Mouse (Mus musculus) cerebellum, adult 2 months (tissue): ENCODE data around the gene Gdpd1.

ENCODE experiments used
- CTCF ChIP-seq: fragments of 200-500 bp; IDR thresholded peaks from 2 replicates; pipeline ENCODE4 v1.5.1; 2011; ENCODE audit warnings: low read depth, mild to moderate bottlenecking, control low read depth, low read length, moderate library complexity, borderline replicate concordance; ENCODE audit not compliant: insufficient read depth
- POLR2A ChIP-seq: fragments of 200-500 bp; IDR thresholded peaks from 2 replicates; pipeline ENCODE4 v1.6.1; 2011; ENCODE audit warnings: low read length, control low read depth, borderline replicate concordance; ENCODE audit not compliant: insufficient read depth

DNA sequence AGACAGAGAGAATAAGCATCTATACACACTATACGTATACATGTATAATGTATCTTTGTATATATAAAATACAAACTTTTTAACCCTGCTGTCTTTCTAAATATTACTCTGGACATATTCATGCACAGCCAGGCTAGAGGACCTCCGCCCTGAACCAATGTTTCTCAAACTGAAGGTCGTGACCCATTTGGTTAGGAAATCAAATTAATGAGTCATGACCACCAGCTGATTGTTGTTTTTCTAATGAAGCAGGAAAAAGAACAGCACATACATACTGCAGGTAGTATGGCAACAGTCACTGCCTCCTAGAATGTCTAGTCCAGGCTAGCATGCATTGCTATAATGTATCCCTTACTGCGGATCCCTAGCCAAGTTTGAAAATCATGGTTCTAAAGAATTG is 82.6 kb downstream of the Gdpd1 start:
- TF ChIP-seq CTCF (no peak), POLR2A (no peak)
